Mouse (Mus musculus): ENCODE measurements around the gene Mrgprx1.

The Mrgprx1 gene

GRCm38 (mm10) chr7:48027497-48027896, at the start of gene Mrgprx1:
TSS of gene Mrgprx1 (minus strand) at chr7:48027597.
- DNase-seq (ENCODE audit: low spot score in 2 of 2): no peak

GRCm38 (mm10) chr7:48075521-48075920, 48.1 kb upstream of the Mrgprx1 start:
- no peak for DNase-seq (ENCODE audit: low spot score in 2 of 2)

GRCm38 (mm10) chr7:48046475-48047185, 19.2 kb upstream of the Mrgprx1 start:
- no peak for DNase-seq (ENCODE audit: low spot score in 2 of 2)

- no peak for DNase-seq (ENCODE audit: low spot score in 2 of 2)
Measured at GRCm38 (mm10) chr7:48044046-48044445, 16.6 kb upstream of the Mrgprx1 start.

- DNase-seq (ENCODE audit: low spot score in 2 of 2): no peak
Measured at GRCm38 (mm10) chr7:48017874-48018273, 9.5 kb downstream of the Mrgprx1 start.

- DNase-seq (ENCODE audit: low spot score in 2 of 2): no peak
Measured at GRCm38 (mm10) chr7:47995689-47996088, 31.7 kb downstream of the Mrgprx1 start.

- DNase-seq (ENCODE audit: low spot score in 2 of 2): no peak
Measured at GRCm38 (mm10) chr7:47986752-47987151, 40.6 kb downstream of the Mrgprx1 start.

- DNase-seq (ENCODE audit: low spot score in 2 of 2): no peak
Measured at GRCm38 (mm10) chr7:47981995-47982394, 45.4 kb downstream of the Mrgprx1 start, which contains the start of gene Mrgpra4. TSS of gene Mrgpra4 (minus strand) at chr7:47982095.
